Mouse (Mus musculus) cerebellum, postnatal 36 days (tissue): ENCODE data around the gene Twf2.
A peak's percentile ranks its signal among the peaks of the same experiment; 100 is the strongest.

Experiments
- DNase-seq, 2 experiments: peaks; one replicate each; pipeline ENCODE4 v3.0.0; 2021 to 2022; ENCODE audit warnings: mixed read lengths in 2 of 2

Twf2 gene

GRCm38 (mm10) chr9:106179964-106180363 lies 22.9 kb upstream of the Twf2 start:
- no peak for DNase-seq

DNA sequence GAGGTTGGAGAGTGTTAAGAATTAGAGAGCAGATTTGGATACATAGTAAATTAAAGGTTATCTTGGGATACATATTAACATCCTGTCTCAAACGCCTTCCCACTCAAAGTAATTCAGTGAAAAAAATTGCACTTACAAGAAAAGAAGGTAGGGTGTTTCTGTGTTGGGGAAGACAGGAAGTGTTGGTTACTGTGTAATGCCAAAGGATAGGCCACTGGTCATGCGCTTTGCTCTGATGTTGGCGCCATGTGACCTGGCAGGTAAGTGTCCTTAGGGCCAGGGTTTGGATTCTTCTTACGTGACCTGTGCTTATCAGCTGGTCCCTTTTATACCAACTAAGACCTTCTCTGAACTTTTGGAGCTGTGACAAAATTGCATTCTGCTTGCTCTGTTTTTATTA lies 20.8 kb upstream of the Twf2 start:
- no peak for DNase-seq

GRCm38 (mm10) chr9:106183996-106184395 lies 18.9 kb upstream of the Twf2 start:
- no peak for DNase-seq

GRCm38 (mm10) chr9:106191355-106191754 lies 11.6 kb upstream of the Twf2 start:
- no peak for DNase-seq

DNA sequence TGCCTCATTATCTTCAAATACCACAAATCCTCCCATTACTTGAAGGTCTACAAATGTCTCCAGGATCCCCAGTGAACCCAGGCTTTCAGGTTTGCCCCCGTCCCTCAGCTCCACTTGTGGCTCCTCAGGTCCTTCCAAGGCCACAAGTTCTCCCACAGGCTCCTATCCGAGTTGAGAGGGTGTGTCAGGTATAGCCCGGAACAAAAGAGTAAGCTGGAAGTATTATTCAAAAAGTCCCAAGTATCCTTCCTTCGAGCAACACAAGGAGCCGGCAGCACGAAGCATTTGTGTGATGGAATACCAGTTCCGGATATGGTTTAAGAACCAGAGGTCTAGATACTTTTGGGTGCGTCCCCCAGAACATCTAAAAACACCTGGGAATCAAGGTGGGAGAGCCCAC lies 10.9 kb upstream of the Twf2 start:
- no peak for DNase-seq

DNA sequence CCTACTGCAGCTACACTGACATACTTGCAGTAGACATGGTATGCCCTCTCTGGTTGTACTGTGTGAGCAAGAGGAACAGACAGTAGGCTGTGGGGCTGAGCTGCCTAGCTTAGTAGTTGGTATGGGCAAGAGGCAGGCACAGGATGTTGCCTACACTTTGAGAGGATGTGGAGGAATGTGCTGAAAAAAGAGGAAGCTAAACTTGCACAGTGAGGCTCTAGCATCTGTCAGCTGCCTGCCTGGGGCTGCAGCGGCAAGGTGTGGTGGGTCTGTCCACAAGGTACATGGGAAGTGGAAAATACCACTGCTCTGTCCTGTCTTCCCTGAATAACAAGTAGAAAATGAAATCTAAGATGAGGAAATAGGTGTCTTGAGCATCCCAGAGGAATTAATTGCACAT lies 9.9 kb upstream of the Twf2 start:
- DNase-seq = no peak

DNA sequence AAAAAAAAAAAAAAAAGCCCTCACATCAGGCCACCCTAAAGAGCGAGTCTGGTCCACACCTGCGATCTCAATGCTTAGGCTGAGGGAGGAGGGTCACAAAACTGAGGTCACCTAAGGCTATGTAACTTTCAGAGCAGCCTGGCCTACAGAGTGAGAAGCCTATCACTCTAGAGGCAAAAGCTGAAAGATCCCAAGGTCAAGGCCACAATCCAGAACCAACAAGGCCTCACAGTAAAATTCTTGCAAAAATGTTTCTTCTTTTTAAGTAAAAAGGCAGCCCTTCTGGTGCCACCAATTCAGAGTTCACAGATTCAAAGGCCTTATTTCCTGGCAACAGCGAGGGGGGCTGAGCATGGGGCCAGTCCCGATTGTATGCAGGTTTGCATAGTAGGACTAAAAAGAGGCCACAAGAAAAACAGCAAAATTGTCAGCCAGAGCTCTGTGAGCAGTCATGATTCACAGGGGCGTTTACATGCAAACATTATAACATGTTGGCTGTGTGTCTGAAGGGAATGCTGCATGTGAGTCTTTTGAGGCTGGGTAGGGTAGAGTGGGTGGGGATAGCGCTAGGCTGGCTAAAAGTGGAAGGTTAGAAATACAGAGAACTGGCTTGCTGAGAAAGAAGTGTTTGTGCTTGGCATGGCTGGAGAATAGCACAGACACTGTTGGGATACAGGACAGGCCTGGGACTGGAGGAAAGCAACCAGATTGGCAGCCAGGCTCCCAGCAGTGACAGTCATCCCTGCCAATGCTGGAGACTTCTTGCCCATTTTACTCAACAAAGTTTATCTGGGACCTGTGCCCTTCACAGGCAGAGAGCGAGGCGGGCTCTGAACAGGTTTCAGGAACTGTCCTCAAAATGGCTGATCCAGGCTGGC lies 8.7 kb upstream of the Twf2 start:
- peak; percentile 64 to 71 for DNase-seq

- peak; percentile 77 for DNase-seq
Observed at GRCm38 (mm10) chr9:106195693-106196092, 7.2 kb upstream of the Twf2 start.

DNA sequence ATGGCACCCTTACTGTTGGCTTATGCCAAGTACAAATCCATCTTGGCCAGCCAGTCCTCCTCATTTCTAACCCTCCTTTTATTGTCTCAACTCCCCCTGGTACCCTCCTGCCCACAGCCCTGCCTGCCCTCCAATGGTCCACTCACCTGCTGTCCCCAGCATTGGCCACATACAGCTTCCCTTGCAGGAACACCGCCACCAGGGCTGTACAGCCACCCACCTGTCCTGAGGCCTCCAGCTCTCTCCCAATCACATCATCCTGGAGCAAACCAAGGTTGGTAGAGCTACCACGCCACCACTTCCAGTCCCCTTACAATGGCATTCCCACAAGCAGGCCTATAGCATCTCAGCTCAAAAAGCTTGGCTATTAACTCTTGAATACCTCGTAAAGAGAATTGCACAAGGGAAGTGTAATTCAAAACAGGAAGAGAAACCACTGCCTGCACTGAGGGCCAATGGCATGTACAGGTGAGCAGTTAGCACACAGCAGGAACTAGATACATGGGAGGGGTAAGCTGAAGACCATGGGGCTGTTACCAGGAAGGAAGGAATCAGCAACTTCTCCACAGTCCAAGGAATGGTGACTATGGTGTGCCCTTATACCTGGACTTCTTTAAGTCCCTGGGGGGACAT lies 5.7 kb upstream of the Twf2 start:
- DNase-seq = no peak

- DNase-seq = no peak
Observed at GRCm38 (mm10) chr9:106197732-106198131, 5.2 kb upstream of the Twf2 start.

DNA sequence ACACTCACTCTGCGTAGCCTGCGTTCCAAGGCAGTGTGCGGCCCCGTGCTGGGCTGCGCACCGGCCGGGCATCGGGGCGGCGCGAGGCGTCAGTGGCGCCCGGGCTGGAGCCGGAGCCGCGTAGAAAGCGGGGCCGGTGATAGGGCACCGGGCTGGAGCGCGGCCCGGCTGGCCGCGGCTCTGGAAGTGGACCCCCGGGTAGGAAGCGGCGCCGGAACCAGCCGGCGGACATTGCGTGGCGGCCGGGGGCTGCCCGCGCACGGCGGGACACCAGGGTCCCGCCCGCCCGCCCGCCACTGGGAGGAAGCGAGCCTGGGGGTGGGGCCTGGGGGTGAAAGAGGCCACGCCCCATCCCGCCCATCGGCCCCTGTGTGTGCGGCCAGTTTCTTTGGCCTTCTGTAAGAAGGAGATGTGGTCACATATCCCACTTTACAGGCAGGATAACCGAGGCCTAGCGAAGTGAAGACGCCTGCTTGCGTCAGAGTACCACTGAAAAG lies 3.9 kb upstream of the Twf2 start:
- DNase-seq = peak; percentile 43 to 60

- no peak for DNase-seq
Observed at GRCm38 (mm10) chr9:106199535-106200272, 3.2 kb upstream of the Twf2 start, which contains the start of gene Ppm1m. Gene Ppm1m, minus strand, starts transcription at chr9:106199746.

GRCm38 (mm10) chr9:106201895-106202294 lies 1.0 kb upstream of the Twf2 start:
- DNase-seq = no peak

DNA sequence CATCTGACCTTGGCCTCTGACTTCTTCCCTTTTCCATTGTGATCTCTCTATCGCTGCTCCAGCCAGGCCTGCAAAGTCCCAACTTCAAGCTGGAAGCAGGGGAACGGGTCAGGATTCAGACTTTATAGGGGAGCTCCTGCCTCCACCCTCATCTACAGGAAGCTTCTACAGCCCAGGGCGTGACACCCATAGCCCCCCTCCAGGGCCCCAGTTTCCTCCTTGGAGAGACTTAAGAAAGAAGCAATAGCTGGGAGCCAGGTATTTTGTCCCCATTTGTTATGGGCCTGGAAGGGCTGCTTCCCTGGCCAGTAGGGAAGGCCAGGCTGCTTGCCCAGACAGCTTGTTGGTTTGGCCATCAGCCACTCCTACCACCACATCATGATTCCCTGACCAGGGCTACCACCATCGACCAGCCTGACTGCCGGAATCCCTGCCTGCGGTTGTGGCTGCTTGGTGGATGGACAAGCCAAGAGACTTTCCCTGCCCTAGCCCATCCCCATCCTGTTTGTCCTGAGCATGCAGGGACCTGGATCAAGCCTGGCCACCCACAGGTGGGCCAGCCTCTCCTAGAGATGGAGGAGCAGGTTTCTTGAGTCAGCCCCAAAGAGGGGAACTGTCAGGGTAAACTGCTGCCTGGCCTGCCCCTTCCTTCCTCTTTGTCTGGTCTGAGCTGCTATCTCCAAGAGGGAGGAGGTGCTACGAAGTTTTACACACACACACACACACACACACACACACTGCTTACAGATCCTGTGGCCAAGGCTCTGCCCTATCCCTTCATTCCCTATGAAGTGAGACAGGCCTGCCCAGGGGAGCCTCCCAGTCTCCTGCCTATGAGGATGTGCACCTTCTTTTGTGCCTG lies 1.3 kb downstream of the Twf2 start:
- DNase-seq = peak; percentile 71 to 77

DNA sequence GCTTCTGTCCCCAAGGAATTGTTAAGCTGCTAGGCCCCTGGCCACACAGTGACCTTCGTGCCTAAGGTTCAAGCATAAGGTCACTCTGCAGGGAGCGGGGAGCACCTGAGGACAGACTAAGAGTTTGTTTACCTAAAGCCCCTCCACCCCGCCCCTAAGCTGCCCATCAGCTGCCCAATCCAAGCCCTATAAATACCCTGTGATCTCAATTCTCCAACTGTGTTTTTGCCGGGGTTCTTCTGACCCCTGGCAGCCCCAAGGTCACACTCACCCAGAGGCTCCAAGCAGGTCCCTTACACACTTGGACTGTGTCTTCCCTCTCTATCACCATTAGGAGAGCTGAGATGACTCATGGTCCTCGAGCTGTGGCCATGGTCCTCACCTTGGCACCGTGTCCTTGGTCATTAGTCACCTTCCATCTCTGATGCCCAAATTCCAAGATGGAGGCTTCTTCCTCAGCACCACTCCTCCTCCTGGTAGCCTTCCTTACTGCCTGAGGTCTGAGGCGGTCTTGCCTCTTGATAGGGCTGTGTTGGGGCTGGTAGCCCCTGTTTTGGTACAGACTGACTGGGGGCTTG lies 2.9 kb downstream of the Twf2 start:
- DNase-seq = no peak

- no peak for DNase-seq
Observed at GRCm38 (mm10) chr9:106206515-106206914, 3.6 kb downstream of the Twf2 start.

DNA sequence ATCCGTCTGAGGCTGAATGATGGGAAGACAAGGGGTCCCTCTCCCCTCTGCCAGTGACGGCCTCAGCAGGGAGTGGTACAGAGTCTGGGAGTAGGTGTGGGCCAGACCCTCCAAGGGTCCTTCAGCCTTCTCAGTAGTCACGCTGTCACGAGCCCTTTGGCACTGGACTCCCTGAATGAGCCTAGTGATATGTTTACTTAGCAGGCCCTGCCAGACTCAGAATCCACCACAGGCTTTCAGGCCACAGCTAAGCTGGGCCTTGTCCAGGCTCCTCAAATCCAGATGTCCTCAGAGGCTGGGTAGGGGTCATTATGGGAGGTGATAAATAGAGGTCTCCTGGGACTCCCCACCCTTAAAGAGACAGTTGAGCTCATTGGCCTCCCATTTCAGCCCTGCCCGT lies 5.3 kb downstream of the Twf2 start:
- DNase-seq = no peak

DNA sequence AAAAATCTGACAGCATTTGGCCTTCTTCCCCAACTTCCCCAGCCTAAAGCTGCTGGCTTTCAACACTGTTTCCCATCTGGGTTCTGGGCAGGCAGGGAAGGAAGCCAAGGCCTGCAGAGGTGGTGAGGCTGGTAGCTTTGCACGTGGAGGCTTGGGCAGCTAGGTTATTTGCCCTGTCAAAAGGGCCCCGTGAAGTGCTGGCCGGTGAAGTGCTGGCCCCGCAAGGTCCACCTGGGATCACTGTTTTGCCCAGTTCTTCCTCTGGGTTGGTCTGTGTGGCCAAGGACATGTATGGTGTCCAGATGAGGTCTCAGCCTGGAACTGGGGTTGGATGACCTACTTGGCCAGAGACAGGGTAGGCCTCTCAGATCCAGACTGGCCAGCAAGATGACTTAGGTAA lies 7.0 kb downstream of the Twf2 start:
- DNase-seq = no peak

GRCm38 (mm10) chr9:106210853-106211609 lies 8.1 kb downstream of the Twf2 start:
- DNase-seq = no peak

DNA sequence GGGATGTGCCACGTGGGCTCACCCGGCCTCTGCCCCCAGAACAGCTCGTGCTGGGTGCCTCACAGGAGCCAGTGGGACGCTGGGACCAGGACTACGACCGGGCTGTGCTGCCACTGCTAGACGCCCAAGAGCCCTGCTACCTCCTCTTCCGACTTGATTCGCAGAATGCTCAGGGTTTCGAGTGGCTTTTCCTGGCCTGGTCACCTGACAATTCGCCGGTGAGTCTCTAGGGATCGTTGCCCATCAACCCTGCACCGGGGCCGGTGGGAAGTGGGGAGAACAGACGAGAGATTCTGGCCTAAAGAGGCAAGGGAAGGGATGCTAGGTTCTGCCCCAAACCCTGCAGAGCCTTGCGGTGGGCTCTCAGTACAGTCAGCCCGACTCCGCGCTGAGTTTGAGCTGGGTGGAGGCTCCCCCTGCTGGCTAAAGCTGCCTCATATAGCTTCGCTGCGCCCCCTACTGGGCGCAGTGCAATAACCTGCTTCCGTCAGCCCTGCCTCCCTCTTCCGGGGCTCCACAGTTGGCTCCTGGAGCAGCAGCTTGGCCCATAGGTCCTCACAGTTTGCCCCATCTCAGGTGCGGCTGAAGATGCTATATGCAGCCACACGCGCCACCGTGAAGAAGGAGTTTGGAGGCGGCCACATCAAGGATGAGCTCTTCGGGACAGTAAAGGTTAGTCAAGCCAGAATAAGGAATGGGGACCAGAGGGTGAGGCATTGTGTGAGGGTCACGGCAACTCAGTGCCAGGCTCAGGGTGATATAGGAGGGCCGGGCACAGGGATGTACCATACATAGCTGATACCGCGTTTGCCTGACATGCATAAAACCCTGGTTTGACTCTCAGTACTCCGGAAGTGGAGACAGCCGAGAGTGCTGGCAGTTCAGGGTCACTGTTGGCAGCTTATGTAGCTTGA lies 9.0 kb downstream of the Twf2 start:
- DNase-seq = peak; percentile 89 to 90
